Mouse (Mus musculus) gastrocnemius, postnatal 4 days (tissue): ENCODE data around the gene Farp1. TPM values are rescaled to one million over a fixed set of nuclear protein-coding genes. Genes with fewer than 3 reads are reported as not detected.
A peak's percentile ranks its signal among the peaks of the same experiment; 100 is the strongest.

Source experiments
- DNase-seq, 2 experiments: peaks; one replicate each; pipeline ENCODE4 v3.0.0; 2021 to 2022; ENCODE audit warnings: low spot score in 2 of 2, mixed read lengths in 2 of 2
- total RNA-seq, 2 experiments: library from RNA; stranded (reverse); gene quantifications; 2 replicates each; pipeline ENCODE4 v1.2.3; 2021

Farp1 gene
- total RNA-seq, 2 experiments from 2014 or later = 64.2 to 65.8 TPM

- DNase-seq = no peak
Observed at GRCm38 (mm10) chr14:121214636-121215257, 179.7 kb downstream of the Farp1 start.

DNA sequence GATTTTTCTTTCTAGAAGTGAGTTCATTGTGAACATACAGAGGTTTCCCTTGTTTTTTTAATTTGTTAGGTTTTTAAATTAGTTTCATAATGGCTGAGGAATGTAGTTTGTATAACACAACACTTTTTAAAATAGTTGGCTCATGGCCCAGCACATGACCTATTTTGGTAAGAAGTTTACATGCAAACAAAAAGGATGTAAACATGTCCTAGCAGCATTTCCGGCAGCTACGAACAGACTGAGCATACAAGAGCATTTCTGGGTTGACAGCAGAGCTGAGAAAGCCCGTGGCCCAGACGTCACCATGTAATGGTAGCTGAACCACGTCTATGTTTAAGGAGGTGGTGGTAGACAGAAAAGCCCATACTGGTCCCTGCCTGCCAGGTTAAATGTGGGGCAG lies 180.8 kb downstream of the Farp1 start:
- no peak for DNase-seq

GRCm38 (mm10) chr14:121216672-121217071 lies 181.7 kb downstream of the Farp1 start:
- DNase-seq = no peak

GRCm38 (mm10) chr14:121218620-121219019 lies 183.6 kb downstream of the Farp1 start:
- DNase-seq = no peak

DNA sequence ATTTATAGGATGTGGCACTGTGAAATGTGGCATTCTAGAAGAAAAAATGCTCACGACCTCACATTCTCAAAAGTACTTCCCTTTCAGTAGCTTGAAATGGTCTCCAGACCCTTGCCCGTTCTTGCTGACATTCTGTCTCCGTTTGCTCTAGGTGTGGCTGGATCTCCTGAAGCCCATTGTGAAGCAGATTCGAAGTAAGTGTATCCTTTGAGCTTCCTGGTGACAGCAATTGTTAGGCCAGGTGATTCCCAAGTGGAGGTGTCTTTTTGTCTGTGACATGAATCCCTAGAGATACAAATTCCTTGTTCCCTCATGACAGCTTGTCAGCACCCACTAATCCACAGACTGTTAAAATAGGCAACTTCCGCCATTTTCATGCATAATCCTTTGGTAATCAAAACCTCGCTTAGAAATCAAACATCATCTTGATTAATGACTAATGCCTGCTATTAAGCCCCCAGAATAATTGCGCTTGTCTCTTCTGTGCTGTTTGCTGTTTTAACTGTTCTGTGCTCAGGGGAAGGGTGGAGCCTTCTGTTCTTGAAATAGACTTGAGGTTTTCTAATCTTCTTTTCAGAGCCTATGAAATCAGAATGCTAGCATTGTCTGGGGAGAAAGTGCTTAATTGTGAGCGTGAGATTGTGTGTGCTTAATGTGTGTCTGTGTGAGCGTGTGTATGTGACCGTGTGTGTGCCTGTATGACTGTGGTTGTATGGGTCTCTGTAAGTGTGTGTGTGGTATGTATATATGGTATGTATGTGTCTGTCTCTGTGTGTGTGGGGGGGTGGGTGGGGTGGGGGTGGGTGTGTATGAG lies 184.4 kb downstream of the Farp1 start:
- no peak for DNase-seq

DNA sequence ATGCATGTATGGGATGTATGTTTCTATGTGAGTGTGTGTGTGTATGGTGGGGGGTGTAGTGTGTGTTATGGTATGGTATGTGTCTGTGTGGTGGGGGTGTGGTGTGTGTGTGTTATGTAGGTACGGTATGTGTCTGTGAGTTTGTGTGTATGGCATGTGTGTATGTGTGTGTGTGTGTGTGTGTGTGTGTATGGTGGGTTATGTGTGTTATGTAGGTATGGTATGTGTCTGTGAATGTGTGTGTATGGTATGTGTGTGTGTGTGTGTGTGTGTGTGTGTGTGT lies 185.0 kb downstream of the Farp1 start:
- DNase-seq = no peak

DNA sequence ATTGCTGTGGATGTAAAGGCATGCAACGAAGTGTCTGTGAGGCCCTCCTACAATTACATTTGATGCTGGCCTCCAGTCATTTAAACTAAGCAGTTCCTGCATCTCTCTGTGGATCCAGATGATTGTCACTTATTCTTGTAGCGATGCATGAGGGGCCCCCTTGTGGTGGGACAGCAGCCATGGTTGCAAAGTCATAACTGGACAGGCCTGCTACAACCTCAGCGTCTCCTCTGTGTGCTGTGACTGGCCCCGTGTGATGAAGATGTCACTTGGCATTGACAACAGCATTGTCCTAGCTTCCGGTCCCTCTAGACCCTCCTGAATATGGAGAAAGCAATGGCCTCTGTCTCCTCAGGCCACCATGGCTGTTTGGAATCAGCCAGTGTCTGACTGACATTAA lies 185.7 kb downstream of the Farp1 start:
- peak; percentile 26 to 67 for DNase-seq

GRCm38 (mm10) chr14:121225804-121226203 lies 190.8 kb downstream of the Farp1 start:
- DNase-seq = no peak

DNA sequence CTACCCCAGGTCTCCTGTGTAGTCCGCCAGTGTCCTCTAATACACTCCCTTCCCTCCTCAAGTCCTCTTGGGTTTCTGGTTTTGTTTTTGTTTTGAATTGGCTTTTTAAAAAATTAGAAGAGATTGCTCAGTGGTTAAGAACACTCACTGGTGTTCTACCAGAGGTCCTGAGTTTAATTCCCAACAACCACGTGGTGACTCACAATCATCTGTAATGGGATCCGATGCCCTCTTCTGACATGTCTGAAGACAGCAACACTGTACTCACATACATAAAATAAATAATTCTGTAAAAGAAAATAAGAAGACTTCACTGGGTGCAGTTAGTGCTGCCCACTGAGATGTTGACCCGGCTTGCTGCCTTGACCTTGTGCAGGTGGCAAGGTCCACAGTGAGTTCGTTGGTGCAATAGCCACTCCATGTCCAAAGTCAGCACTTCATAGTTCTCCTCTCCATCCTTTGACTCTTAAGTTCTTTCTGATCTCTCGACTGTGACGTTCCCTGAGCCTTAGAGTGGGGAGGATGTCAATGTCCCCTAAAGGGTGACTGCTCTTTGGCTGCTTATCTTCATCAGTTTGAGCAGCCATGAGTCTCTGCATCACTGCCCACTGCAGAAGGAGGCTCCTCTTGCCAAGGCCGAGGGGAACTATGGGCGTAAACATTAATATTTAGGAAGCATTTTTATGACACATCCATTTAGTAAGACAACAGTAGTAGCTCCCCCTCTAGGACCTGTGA lies 194.2 kb downstream of the Farp1 start:
- DNase-seq = no peak

- no peak for DNase-seq
Observed at GRCm38 (mm10) chr14:121231232-121231631, 196.2 kb downstream of the Farp1 start.

DNA sequence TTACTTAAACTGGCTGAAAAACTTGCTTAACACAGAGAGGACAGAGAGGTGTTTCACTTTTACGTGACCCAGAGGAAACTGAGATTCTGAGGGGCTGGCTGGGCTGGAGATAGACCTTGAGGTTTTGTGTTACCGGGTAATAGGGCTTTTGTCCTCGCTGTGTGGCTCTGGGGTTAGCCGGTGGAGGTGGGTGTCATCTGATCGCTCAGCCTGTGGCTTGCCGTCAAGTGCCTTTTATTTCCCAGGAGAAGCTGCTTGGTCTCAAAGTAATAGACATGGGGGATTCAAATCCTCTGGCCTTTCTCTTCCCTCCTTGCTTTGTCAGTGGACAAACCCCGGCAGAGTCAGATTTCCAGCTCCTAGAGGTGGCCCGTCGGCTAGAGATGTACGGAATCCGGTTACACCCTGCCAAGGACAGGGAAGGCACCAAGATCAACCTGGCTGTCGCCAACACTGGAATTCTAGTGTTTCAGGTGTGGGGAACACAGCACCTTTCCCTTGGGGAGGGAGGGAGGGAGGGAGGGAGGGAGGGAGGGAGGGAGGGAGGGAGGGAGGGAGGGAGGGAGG lies 199.8 kb downstream of the Farp1 start:
- DNase-seq = no peak

DNA sequence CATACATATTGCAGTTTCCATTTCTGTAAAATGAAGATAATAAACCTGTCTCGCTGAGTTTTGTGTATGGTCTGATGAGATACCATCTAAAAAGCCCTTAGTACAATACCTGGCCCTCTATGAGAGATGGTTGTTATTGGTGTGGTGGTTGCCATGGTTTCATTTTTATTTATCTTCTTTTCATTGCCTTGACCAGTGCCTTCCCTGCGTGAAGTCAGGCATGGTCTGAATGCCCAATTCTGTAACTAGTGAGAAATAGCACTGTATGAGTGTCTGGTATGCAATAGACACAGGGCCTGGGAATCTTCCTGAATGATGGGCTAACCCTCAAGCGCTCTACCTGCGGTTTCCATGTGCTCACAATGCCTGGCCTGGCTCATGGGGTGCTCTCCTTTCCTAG lies 201.7 kb downstream of the Farp1 start:
- DNase-seq = no peak

- DNase-seq = no peak
Observed at GRCm38 (mm10) chr14:121238727-121239126, 203.7 kb downstream of the Farp1 start.

DNA sequence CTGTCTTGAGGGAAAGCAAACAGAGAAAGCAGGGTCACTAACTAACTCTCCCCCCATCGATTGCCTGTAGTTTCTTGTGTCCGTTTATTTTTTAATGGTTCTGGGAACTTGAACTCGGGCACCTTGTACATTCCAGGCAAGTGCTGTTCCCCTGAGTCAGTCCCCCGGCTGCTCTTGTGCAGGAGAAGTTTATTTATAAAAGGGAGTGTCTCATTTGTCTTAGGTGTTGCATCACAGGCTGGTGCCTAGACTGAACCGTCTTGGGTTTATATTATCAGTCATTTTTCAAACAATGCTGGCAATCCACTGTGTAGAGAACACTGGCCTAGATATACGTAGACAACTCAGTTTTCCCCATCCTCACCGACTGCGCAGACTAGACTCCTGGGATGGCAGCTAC lies 204.4 kb downstream of the Farp1 start:
- no peak for DNase-seq

DNA sequence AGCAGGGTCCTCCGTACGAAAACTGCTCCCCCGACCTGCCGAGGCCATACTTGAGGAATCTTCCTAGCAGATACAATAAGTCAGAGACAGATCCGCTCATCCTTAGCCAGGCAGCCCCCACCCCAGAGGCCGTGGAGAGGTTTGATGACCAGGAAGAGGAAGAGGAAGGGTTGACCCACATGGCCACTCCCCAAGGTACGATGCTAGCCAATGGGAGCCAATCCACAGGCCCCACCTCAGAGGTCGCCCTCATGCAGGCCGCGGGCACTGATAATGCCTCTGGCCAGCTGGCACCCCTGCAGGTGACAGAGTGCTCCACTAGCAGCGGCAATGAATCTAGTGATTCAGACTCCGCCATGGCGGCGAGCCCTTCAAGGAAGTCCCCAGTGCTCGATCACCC lies 209.1 kb downstream of the Farp1 start:
- no peak for DNase-seq

- DNase-seq = no peak
Observed at GRCm38 (mm10) chr14:121246048-121246731, 211.2 kb downstream of the Farp1 start.

GRCm38 (mm10) chr14:121247287-121247686 lies 212.3 kb downstream of the Farp1 start:
- DNase-seq = no peak

- DNase-seq = no peak
Observed at GRCm38 (mm10) chr14:121248346-121248745, 213.3 kb downstream of the Farp1 start.

- no peak for DNase-seq
Observed at GRCm38 (mm10) chr14:121251099-121251498, 216.1 kb downstream of the Farp1 start.

DNA sequence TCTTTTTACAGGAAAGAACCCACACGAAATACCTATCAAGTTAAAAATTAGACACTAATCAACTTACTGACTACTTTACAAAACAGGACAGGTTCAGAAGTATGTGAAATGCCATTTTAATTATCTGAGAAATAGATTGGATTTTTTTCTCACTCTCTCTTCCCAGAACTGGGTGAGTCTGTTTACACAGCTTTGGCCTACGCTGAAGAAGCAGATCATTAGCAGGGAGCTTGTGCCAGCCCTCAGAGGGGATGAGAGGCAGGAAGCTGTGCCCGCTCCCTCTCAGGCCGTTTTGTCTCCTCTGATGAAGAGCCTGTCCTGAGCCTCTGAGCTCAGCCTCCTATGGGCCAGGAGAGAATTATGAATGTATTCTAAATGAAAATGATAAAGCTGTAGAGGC lies 216.7 kb downstream of the Farp1 start:
- DNase-seq = no peak

DNA sequence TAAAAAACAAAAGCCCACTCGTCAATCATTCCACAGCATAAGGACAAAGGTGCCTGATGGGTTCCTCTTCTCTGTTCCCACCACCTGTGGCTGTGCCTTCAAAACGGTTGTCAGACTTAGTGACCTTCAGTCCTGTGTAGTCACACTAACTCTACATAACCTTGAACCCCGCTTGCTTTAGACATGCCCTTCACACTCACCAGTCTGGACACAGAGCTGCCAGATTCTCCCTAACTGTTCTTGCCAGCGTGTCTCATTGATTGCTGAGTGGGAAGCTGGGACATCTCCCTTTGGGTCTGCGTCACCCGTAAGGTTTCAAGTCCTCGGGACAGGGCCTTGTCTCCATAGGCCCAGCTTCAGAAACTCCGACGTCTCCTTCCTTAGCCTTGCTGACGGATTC lies 217.5 kb downstream of the Farp1 start:
- DNase-seq = no peak
